Mouse (Mus musculus): Measurements from ENCODE around the gene Pla2g1b. TPM values are rescaled to one million over a fixed set of nuclear protein-coding genes. Genes with fewer than 3 reads are reported as not detected.

Gene Pla2g1b
- polyA plus RNA-seq, 1 experiment from 2014 or later: not detected

DNA sequence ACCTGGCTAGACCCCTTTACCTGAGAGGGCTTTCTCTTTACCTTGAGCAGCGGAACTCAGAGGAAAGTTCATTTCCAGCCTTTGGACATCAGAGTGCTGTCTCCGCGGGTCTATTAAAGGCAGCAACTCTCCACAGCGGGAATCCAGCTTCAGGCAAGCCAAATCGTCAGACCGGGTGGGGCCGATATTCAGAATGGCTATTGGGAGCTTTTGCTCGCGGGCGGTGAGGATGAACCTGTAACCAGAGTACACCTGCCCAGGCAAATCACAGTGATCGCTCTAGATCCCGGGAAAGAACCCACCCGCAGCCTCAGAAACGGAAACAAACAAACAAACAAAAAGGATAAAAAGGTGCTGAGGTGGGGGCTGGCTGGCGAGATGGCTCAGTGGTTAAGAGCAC, 13.5 kb downstream of the Pla2g1b start:
- Histone ChIP-seq H3K36me3 (ENCODE audit: control insufficient read depth, insufficient read depth, low read length) (no peaks in the 10 kb centered on the region), H3K4me2 (ENCODE audit: low read depth) (no peak overlapping the region), H3K27ac (ENCODE audit: low read depth, low read length) (no peak overlapping the region), H3K4me3 (ENCODE audit: low read depth, low read length) (no peak overlapping the region), H3K9me3 (ENCODE audit: control insufficient read depth, low read length) (no peaks in the 10 kb centered on the region), H3K4me1 (ENCODE audit: control insufficient read depth, insufficient read depth, low read length) (peaks cover 8% of the 10 kb centered on the region; the same call in 1 of the 2 replicates), H3K27me3 (ENCODE audit: control insufficient read depth, insufficient read depth, low read length) (peaks cover 13% of the 10 kb centered on the region), H3K9ac (ENCODE audit: low read length) (no peak overlapping the region)
- no peak for DNase-seq (ENCODE audit: low spot score)
- ATAC-seq (ENCODE audit: insufficient read depth, low FRiP score, low TSS enrichment): no peak
- 37% methylated on average over 15 of the region's 15 CpGs for WGBS

- Histone ChIP-seq H3K4me1 (ENCODE audit: control insufficient read depth, insufficient read depth, low read length) (peaks cover 8% of the 10 kb centered on the region; the same call in 1 of the 2 replicates), H3K9me3 (ENCODE audit: control insufficient read depth, low read length) (no peaks in the 10 kb centered on the region), H3K4me3 (ENCODE audit: low read depth, low read length) (no peak overlapping the region), H3K27me3 (ENCODE audit: control insufficient read depth, insufficient read depth, low read length) (peaks cover 13% of the 10 kb centered on the region), H3K4me2 (ENCODE audit: low read depth) (peak overlapping the region; percentile 27), H3K9ac (ENCODE audit: low read length) (peak overlapping the region; percentile 35; the same call in 1 of the 2 replicates), H3K27ac (ENCODE audit: low read depth, low read length) (no peak overlapping the region), H3K36me3 (ENCODE audit: control insufficient read depth, insufficient read depth, low read length) (no peaks in the 10 kb centered on the region)
- DNase-seq (ENCODE audit: low spot score) (no peak), ATAC-seq (ENCODE audit: insufficient read depth, low FRiP score, low TSS enrichment) (no peak)
- WGBS: 21% methylated on average over 27 of the region's 27 CpGs
Measured at GRCm38 (mm10) chr5:115480101-115480500, 14.0 kb downstream of the Pla2g1b start.

GRCm38 (mm10) chr5:115482390-115483265, 16.6 kb downstream of the Pla2g1b start:
- Histone ChIP-seq H3K36me3 (ENCODE audit: control insufficient read depth, insufficient read depth, low read length) (no peaks in the 10 kb centered on the region), H3K27me3 (ENCODE audit: control insufficient read depth, insufficient read depth, low read length) (peaks cover 13% of the 10 kb centered on the region), H3K27ac (ENCODE audit: low read depth, low read length) (no peak overlapping the region), H3K4me2 (ENCODE audit: low read depth) (peak overlapping the region; percentile 22), H3K9me3 (ENCODE audit: control insufficient read depth, low read length) (no peaks in the 10 kb centered on the region), H3K9ac (ENCODE audit: low read length) (no peak overlapping the region; the same call in 1 of the 2 replicates), H3K4me1 (ENCODE audit: control insufficient read depth, insufficient read depth, low read length) (peaks cover 8% of the 10 kb centered on the region; the same call in 1 of the 2 replicates), H3K4me3 (ENCODE audit: low read depth, low read length) (peak overlapping the region; percentile 1; the same call in 1 of the 2 replicates)
- 18% methylated on average over 38 of the region's 38 CpGs for WGBS
- ATAC-seq (ENCODE audit: insufficient read depth, low FRiP score, low TSS enrichment) (no peak), DNase-seq (ENCODE audit: low spot score) (no peak)

GRCm38 (mm10) chr5:115483385-115483784, 17.3 kb downstream of the Pla2g1b start:
- Histone ChIP-seq H3K4me1 (ENCODE audit: control insufficient read depth, insufficient read depth, low read length) (peaks cover 8% of the 10 kb centered on the region; the same call in 1 of the 2 replicates), H3K4me2 (ENCODE audit: low read depth) (peak overlapping the region; percentile 22; the same call in 1 of the 2 replicates), H3K4me3 (ENCODE audit: low read depth, low read length) (no peak overlapping the region), H3K36me3 (ENCODE audit: control insufficient read depth, insufficient read depth, low read length) (no peaks in the 10 kb centered on the region), H3K27me3 (ENCODE audit: control insufficient read depth, insufficient read depth, low read length) (peaks cover 13% of the 10 kb centered on the region), H3K9ac (ENCODE audit: low read length) (no peak overlapping the region), H3K9me3 (ENCODE audit: control insufficient read depth, low read length) (no peaks in the 10 kb centered on the region), H3K27ac (ENCODE audit: low read depth, low read length) (no peak overlapping the region)
- ATAC-seq (ENCODE audit: insufficient read depth, low FRiP score, low TSS enrichment) (no peak), DNase-seq (ENCODE audit: low spot score) (no peak)
- WGBS: 22% methylated on average over 6 of the region's 6 CpGs

DNA sequence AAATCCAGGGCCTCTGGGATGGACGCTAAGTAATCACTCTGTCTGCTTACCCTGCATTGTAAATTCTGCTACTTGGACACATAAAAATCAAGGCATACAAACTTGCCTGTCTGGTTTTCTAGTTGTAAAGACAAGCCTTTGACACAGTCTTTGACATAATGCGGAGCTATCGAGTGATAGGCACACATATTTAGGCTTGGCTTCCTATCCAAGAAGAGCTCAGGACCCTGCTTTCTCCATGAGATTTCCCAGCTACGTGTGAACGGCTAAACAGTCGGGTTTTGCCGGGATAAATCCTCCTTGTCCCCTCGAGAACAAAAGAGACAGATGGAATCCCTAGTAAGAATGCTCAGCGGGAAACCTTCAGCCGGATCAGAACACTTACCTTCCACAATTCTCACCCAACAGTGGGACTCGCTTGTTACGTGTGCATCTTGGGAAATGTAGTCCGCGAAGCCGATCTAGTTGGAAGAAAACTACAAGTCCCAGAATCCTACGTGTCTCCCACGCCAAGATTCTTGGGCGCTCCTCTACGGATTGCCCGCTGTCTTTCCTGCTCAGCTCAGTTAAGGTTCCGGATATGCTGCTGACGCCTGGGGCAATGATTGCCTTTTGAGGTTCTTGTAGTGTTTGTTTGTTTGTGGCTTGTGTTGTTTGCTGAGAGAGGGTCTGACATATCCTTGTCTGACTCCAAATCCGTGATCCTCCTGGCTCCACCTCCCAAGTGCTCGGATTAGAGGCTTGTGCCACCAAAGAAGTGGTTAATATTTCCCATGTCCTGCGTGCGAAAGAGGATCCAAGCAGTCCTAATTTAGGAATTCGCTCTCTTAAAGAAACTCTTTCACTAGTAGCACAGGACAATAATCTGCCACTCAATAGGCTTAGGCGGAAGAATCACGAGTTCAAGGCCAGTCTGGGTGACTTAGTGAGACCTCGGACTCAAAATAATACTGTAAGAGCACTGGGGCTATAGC, 18.2 kb downstream of the Pla2g1b start, which contains the start of gene Sirt4:
TSS of gene Sirt4 (minus strand) at position 779 of the 974 bp plus-strand sequence.
- H3K4me2 ChIP-seq (ENCODE audit: low read depth): peak within 1 kb of the TSS; percentile 50
- DNase-seq (ENCODE audit: low spot score) (peak; percentile 87), ATAC-seq (ENCODE audit: insufficient read depth, low FRiP score, low TSS enrichment) (peak; percentile 79)
- 0 out of 2 replicates have a peak within 1 kb of the TSS, but pooled peaks have one; percentile 2 for H3K27ac ChIP-seq (ENCODE audit: low read depth, low read length)
- 10% methylated on average over 30 of the region's 30 CpGs for WGBS
- H3K9ac ChIP-seq (ENCODE audit: low read length): peak within 1 kb of the TSS; percentile 48
- H3K4me1 ChIP-seq (ENCODE audit: control insufficient read depth, insufficient read depth, low read length): peaks cover 8% of the 10 kb centered on the region; the same call in 1 of the 2 replicates
- peak within 1 kb of the TSS; percentile 31 for H3K4me3 ChIP-seq (ENCODE audit: low read depth, low read length)
- H3K36me3 ChIP-seq (ENCODE audit: control insufficient read depth, insufficient read depth, low read length): no peaks in the 10 kb centered on the region
- H3K27me3 ChIP-seq (ENCODE audit: control insufficient read depth, insufficient read depth, low read length): peaks cover 13% of the 10 kb centered on the region
- H3K9me3 ChIP-seq (ENCODE audit: control insufficient read depth, low read length): no peaks in the 10 kb centered on the region

DNA sequence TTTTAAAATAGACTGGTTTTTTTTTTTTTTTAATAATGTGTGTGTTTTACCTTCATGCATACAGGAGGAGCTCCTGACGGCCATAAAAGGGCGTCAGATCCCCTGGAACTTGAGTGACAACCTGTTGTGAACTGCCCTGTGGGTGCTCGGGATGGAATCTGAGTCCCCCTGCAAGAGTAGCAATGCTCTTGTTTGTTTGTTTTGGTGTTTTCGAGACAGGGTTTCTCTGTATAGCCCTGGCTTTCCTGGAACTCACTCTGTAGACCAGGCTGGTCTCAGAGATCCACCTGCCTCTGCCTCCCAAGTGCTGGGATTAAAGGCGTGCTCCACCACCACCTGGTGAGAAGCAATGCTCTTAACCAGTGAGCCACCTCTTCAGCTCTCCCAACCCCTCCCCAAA, 18.9 kb downstream of the Pla2g1b start:
- Histone ChIP-seq H3K4me3 (ENCODE audit: low read depth, low read length) (peak overlapping the region; percentile 31; the same call in 1 of the 2 replicates), H3K27me3 (ENCODE audit: control insufficient read depth, insufficient read depth, low read length) (peaks cover 11% of the 10 kb centered on the region)
- DNase-seq (ENCODE audit: low spot score): no peak

GRCm38 (mm10) chr5:115485489-115486205, 19.6 kb downstream of the Pla2g1b start:
- no peak for ATAC-seq (ENCODE audit: insufficient read depth, low FRiP score, low TSS enrichment)
- Histone ChIP-seq H3K27ac (ENCODE audit: low read depth, low read length) (no peak overlapping the region), H3K9me3 (ENCODE audit: control insufficient read depth, low read length) (no peaks in the 10 kb centered on the region), H3K36me3 (ENCODE audit: control insufficient read depth, insufficient read depth, low read length) (no peaks in the 10 kb centered on the region), H3K27me3 (ENCODE audit: control insufficient read depth, insufficient read depth, low read length) (peaks cover 8% of the 10 kb centered on the region), H3K9ac (ENCODE audit: low read length) (no peak overlapping the region), H3K4me1 (ENCODE audit: control insufficient read depth, insufficient read depth, low read length) (peaks cover 5% of the 10 kb centered on the region; the same call in 1 of the 2 replicates), H3K4me3 (ENCODE audit: low read depth, low read length) (no peak overlapping the region), H3K4me2 (ENCODE audit: low read depth) (no peak overlapping the region)
- WGBS: 89% methylated on average over 18 of the region's 18 CpGs
- no peak for DNase-seq (ENCODE audit: low spot score)

More for the DNA sequence above, 18.9 kb downstream of the Pla2g1b start:
- peaks cover 8% of the 10 kb centered on the region; the same call in 1 of the 2 replicates for H3K4me1 ChIP-seq (ENCODE audit: control insufficient read depth, insufficient read depth, low read length)
- no peak overlapping the region for H3K9ac ChIP-seq (ENCODE audit: low read length)
- no peaks in the 10 kb centered on the region for H3K36me3 ChIP-seq (ENCODE audit: control insufficient read depth, insufficient read depth, low read length)
- no peaks in the 10 kb centered on the region for H3K9me3 ChIP-seq (ENCODE audit: control insufficient read depth, low read length)
- no peak for ATAC-seq (ENCODE audit: insufficient read depth, low FRiP score, low TSS enrichment)
- 69% methylated on average over 5 of the region's 5 CpGs for WGBS
- no peak overlapping the region for H3K27ac ChIP-seq (ENCODE audit: low read depth, low read length)
- peak overlapping the region; percentile 50; the same call in 1 of the 2 replicates for H3K4me2 ChIP-seq (ENCODE audit: low read depth)

Measured in neural tube, embryonic 11.5 days (tissue).